Mouse (Mus musculus): ENCODE measurements around the gene Plbd1.

DNA sequence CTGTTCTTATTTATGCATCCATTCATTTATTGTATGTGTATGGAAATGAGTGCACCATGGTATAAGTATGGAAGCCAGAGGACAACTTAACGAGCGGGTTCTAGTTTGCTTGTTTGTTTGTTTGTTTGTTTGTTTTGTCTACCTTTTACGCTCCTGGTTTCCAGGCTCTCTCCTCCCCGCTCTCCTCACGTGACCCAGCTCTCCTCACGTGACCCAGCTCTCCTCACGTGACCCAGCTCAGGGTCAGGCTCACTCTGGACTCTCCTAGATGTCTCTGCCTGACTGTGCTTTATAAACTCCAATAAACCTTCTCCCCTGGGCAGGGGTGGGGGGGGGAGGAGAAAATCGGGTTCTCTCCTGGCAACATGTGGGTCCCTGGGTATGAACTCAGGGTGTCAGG, 11.1 kb downstream of the Plbd1 start:
- no peak for TF ChIP-seq CTCF (IDR thresholded peaks at IDR 0.05; ENCODE audit: low read depth)
- TF ChIP-seq EP300 (IDR thresholded peaks at IDR 0.05; ENCODE audit: low read depth) = no peak

Data from heart, postnatal 0 days (tissue).